Mouse (Mus musculus) urinary bladder, adult 18-20 months (tissue): ENCODE measurements at regions not wholly inside any gene's neighbourhood (a gene's known extent, or its start where the extent isn't known, plus 50 kb on each side); places are given as distances from the start of the nearest gene placed in this dataset.
"Not testable (repeated sequence)": the region's sequence is repeated elsewhere in the genome, so short reads cannot be mapped to it uniquely, and the experiment has no call there.

Source experiments
- DNase-seq, 2 experiments: peaks; one replicate each; pipeline ENCODE4 v3.0.0; 2022; ENCODE audit warnings: low spot score in 2 of 2, mixed read lengths in 2 of 2

GRCm38 (mm10) chr7:92984701-92985682, 94.7 kb upstream of the Fam181b start:
- peak in 1 of 2 experiments; percentile 32 for DNase-seq

DNA sequence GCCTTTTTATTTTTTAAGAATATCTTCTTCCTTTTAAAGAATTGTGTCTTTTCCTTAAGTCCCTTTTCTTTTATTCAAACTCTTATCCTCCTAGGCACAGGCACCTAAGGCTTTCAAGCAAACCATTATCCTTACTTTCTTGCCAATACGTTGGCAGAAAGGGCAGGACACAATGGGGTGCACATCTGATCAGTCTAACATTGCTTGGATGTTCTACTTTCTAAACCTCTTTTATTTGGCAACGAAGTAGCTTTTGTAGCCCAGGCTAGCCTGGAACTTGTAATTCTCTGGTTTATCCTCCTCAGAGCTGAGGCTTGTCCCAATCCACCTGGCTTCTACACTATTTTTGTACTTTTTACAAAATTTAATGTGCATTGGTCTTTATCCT, 94.0 kb upstream of the Fam181b start:
- no peak for DNase-seq

GRCm38 (mm10) chr7:92998886-92999285, 80.8 kb upstream of the Fam181b start:
- no peak for DNase-seq

DNA sequence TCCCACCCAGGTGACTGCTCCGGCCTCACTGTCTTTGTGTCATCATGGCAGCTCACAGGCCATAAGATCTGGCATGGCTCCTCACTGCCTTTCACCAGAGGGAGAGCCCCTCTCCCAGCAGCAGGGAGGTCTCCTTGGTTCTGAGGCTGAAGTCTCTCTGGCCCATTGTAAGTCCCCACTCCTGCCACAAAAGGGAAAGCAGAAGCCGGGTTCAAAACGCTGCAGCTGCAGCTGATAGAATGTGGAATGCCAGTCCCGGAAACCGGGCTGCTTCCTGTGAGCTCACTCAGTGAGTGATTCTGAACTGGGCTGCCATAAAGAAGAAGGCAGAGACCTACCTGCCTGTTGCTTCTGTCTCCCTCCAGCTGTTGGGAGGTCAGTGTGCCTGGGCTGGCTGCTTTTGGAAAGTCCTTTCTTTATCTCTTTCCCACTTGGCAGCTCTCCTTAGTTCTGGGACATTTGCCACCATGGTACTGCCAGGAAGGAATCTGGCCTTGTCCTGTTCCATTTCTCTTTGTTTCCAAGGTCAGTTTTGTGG, 72.9 kb upstream of the Fam181b start:
- not testable (repeated sequence) for DNase-seq

- DNase-seq: no peak
These were observed 71.9 kb upstream of the Fam181b start for GRCm38 (mm10) chr7:93007721-93008120.

DNA sequence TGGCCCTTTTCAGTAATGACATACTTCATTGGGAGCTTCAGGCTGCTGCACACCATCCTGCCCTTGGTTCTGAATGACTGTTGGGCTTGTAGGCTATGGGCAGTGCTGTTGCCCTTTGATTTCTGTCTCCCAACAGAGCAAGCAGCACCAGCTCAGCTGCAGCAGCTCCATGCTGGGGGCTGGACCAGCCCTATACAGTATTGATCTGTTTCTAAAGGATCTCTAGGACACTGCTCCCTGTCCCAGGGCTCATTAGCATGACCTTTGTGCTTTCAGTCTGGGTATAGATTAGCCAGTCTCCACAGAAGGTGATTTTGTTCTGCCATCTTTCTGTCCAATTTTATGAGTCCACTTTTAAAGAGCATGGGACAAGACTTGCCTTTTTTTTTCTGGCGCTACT, 60.3 kb upstream of the Fam181b start:
- no peak for DNase-seq

- DNase-seq: no peak
These were observed 56.1 kb upstream of the Fam181b start for GRCm38 (mm10) chr7:93023489-93024130.

GRCm38 (mm10) chr7:93026231-93026630, 53.4 kb upstream of the Fam181b start:
- DNase-seq: no peak
